ENCODE assay signal across 14 mouse cellular contexts in genomic region chr10:39674106-39674505, GRCm38 (mm10). TPM values are rescaled to one million over a fixed set of nuclear protein-coding genes. Genes with fewer than 3 reads are reported as not detected.
A peak's percentile ranks its signal among the peaks of the same experiment; 100 is the strongest.
DNase-seq lines count a peak whose midpoint lies in the region; ATAC-seq lines count a peak whose summit lies in the region.
"Had no signal": no experiment of that assay in that cellular context is flagged by ENCODE, and none has a peak within 500 bp of the region (broad histone marks: within the 10 kb centered on the region; RNA-seq: fewer than 3 reads in every experiment).

No protein-coding gene starts in this region.

- DNase-seq in kidney, adult 11 months: no peak
- DNase-seq in ZHBTc4 (ENCODE audit: low read depth, low spot score): peak; percentile 27
- DNase-seq in embryonic facial prominence, embryonic 11.5 days (ENCODE audit: low spot score): peak; percentile 70
- no peak for DNase-seq in spleen, postnatal 14 days (ENCODE audit: low spot score in 2 of 2)
- no peak for DNase-seq in frontal cortex, adult 2 months (ENCODE audit: extremely low spot score in 1 of 2, low spot score in 1 of 2)
- DNase-seq: adrenal gland, postnatal 25 days; gastrocnemius, postnatal 25 days had no signal

- H3K4me1 ChIP-seq in kidney, embryonic 16.5 days (ENCODE audit: insufficient read depth, low read length): peaks cover 21% of the 10 kb centered on the region
- H3K4me1 ChIP-seq in embryonic facial prominence, embryonic 11.5 days (ENCODE audit: control insufficient read depth, insufficient read depth, low read length): peaks cover 11% of the 10 kb centered on the region
- H3K4me1 ChIP-seq in neural tube, embryonic 13.5 days (replicated peaks): peaks cover 33% of the 10 kb centered on the region

- no peak for ATAC-seq in kidney, embryonic 16.5 days (ENCODE audit: low FRiP score, low TSS enrichment)
- ATAC-seq in embryonic facial prominence, embryonic 11.5 days (replicated peaks; ENCODE audit: insufficient number of reproducible peaks, low FRiP score, low TSS enrichment, low read depth): no peak
- no peak for ATAC-seq in neural tube, embryonic 13.5 days (ENCODE audit: low read depth)
- ATAC-seq: CD4-positive, CD25-positive, alpha-beta regulatory T cell, adult 4 months; Patski had no signal

- H3K27me3 ChIP-seq in kidney, embryonic 16.5 days (ENCODE audit: insufficient read depth, low read length): no peaks in the 10 kb centered on the region
- H3K27me3 ChIP-seq in embryonic facial prominence, embryonic 11.5 days (ENCODE audit: control insufficient read depth, insufficient read depth, low read length): no peaks in the 10 kb centered on the region
- H3K27me3 ChIP-seq in neural tube, embryonic 13.5 days: no peaks in the 10 kb centered on the region
- H3K27me3 ChIP-seq: Patski had no signal

- WGBS in kidney, embryonic 16.5 days: 27% methylated on average over 3 of the region's 3 CpGs
- 11% methylated on average over 3 of the region's 3 CpGs for WGBS in embryonic facial prominence, embryonic 11.5 days
- WGBS in neural tube, embryonic 13.5 days: 8% methylated on average over 3 of the region's 3 CpGs

- no peak overlapping the region for H3K4me2 ChIP-seq in kidney, embryonic 16.5 days (replicated peaks; ENCODE audit: low read depth, low read length)
- H3K4me2 ChIP-seq in embryonic facial prominence, embryonic 11.5 days (ENCODE audit: low read depth, low read length): no peak overlapping the region
- no peak overlapping the region for H3K4me2 ChIP-seq in neural tube, embryonic 13.5 days

- no peaks in the 10 kb centered on the region for H3K9me3 ChIP-seq in kidney, embryonic 16.5 days (ENCODE audit: low read length)
- H3K9me3 ChIP-seq in embryonic facial prominence, embryonic 11.5 days (replicated peaks; ENCODE audit: control insufficient read depth, low read length): no peaks in the 10 kb centered on the region
- H3K9me3 ChIP-seq in neural tube, embryonic 13.5 days: no peaks in the 10 kb centered on the region
- H3K9me3 ChIP-seq: forebrain, embryonic 10.5 days had no signal

- H3K27ac ChIP-seq in kidney, embryonic 16.5 days (ENCODE audit: low read length): 0 out of 2 replicates have a peak overlapping the region, but pooled peaks have one; percentile 15
- H3K27ac ChIP-seq in embryonic facial prominence, embryonic 11.5 days (replicated peaks; ENCODE audit: low read depth, low read length): no peak overlapping the region
- H3K27ac ChIP-seq in neural tube, embryonic 13.5 days (replicated peaks): peak overlapping the region; percentile 81
- H3K27ac ChIP-seq: left cerebral cortex, adult 2 months; liver, embryonic 14.5 days had no signal

- no peaks in the 10 kb centered on the region; the same call in 1 of the 2 replicates for H3K36me3 ChIP-seq in kidney, embryonic 16.5 days (ENCODE audit: insufficient read depth, low read length)
- H3K36me3 ChIP-seq in embryonic facial prominence, embryonic 11.5 days (replicated peaks; ENCODE audit: control insufficient read depth, insufficient read depth, low read depth, low read length): no peaks in the 10 kb centered on the region
- H3K36me3 ChIP-seq in neural tube, embryonic 13.5 days: peaks cover 10% of the 10 kb centered on the region

- H3K9ac ChIP-seq in kidney, embryonic 16.5 days (replicated peaks; ENCODE audit: low read length): no peak overlapping the region
- no peak overlapping the region for H3K9ac ChIP-seq in embryonic facial prominence, embryonic 11.5 days (replicated peaks; ENCODE audit: low read length)
- H3K9ac ChIP-seq in neural tube, embryonic 13.5 days: 0 out of 2 replicates have a peak overlapping the region, but pooled peaks have one; percentile 26
- H3K9ac ChIP-seq: liver, embryonic 14.5 days had no signal

- H3K4me3 ChIP-seq in kidney, embryonic 16.5 days (ENCODE audit: low read length): no peak overlapping the region
- H3K4me3 ChIP-seq in embryonic facial prominence, embryonic 11.5 days (ENCODE audit: low read depth, low read length): no peak overlapping the region
- H3K4me3 ChIP-seq in neural tube, embryonic 13.5 days: no peak overlapping the region
- H3K4me3 ChIP-seq: forebrain, embryonic 10.5 days; left cerebral cortex, adult 2 months had no signal

RNA-seq across cellular contexts. Expression of gene Rev3l, which starts 57.8 kb away (rescaled TPM):
- 13.8 and 15.9 TPM in 2 replicates for polyA plus RNA-seq in kidney, embryonic 16.5 days (2015; fragmentation: Nextera tagmentation; extraction: Ambion mirVana)
- polyA plus RNA-seq in embryonic facial prominence, embryonic 11.5 days (2014; fragmentation: Nextera tagmentation; extraction: Ambion mirVana): 19.9 and 21.8 TPM in 2 replicates
- polyA plus RNA-seq in neural tube, embryonic 13.5 days (2015; fragmentation: Nextera tagmentation; extraction: Ambion mirVana): 27.3 and 28.3 TPM in 2 replicates
- polyA plus RNA-seq in frontal cortex, adult 2 months (2012; rRNA removed): 50.0 and 50.1 TPM in 2 replicates

Comparison
In these comparisons a context has a peak if more than half of its experiments do, and no peak if none do; other contexts are left out.
1. DNase-seq: peak in ZHBTc4 (single experiment) and embryonic facial prominence, embryonic 11.5 days (single experiment); none in kidney, adult 11 months (single experiment), spleen, postnatal 14 days (0 of 2) and frontal cortex, adult 2 months (0 of 2).